Mouse (Mus musculus) spleen, postnatal 36 days (tissue): ENCODE measurements around the gene Cyth2.

Experiments
- DNase-seq, 2 experiments: peaks; one replicate each; pipeline ENCODE4 v3.0.0; 2022; ENCODE audit warnings: low spot score in 2 of 2, mixed read lengths in 1 of 2

The Cyth2 gene

GRCm38 (mm10) chr7:45814841-45815240 lies 460 bp upstream of the Cyth2 start:
- no peak for DNase-seq

DNA sequence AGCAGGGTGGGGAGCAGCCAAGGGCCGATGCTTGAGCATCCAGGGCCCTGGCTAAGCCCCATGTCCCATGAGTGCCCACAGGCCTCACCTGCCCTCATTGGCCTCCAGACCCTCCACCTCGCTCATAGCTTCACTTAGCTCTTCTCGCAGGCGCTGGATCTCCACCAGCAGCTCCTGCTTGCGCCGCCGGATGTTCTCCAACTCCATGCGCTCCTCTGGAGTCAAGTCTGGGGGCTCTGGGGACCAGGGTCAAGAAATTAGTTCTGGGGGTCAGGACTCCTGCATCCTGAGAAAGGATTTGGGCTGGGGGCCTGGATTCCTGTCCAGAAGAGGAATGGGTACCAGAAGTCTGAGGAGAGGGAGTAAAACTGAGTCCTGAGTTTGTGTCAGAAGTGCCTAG lies 1.5 kb downstream of the Cyth2 start:
- no peak for DNase-seq

DNA sequence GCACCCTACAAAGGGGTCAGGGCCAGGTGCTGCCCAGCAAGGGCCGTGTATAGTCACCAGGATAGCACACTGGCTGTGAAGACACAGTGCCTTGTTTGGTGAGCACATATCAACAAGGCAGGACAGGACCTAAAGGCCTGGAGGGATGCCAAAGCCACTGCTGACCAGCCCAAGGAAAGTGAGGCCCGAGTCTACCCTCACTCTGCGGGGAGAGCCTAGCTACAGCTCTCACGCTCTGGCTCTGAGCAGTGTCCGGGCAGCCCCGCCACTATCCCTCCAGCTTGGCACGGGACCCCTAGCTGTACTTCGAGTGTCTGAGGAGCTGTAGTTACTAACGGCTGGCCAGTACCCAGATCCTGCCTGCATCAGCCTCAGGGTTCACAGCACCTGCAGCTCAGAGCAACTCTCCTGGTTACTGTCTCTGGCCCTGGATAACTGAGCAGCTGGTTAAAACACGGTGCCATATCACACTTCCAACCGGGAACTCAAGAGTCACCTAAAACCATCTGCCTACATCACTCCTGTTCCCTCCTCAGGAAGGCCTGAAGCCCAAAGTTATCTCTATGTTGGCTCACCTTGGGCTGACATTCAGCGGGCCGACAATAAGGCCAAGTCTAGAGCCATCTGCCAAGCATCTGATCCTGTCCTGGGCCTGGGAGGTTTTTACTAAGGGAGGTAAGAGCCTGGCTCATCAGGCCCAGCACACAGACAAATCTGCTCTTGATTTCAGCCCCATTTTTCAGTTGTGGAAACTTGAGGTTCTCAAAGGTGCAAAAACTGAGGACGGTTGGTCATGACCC lies 4.9 kb downstream of the Cyth2 start:
- DNase-seq: no peak

GRCm38 (mm10) chr7:45808471-45808870 lies 5.9 kb downstream of the Cyth2 start:
- DNase-seq: no peak

DNA sequence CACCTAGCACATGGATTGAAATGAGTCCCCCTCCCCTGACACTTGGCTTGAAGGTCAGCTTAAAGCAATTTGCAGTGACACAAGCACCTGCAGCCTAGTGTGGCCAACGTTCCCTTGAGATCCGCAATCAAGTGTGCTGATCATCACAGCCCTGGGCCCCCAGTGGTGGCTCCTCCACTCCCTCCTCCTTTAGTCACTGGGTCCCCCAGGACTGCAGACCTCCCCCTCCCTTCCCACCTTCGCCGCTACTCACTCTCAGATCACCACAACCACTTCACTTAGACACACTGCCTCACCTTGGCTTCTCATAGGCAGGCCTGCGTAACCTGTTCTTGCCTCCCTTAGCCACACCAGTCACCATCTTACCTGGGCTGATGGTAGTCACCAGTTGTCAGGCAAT lies 8.4 kb downstream of the Cyth2 start:
- DNase-seq: no peak

- no peak for DNase-seq
Observed at GRCm38 (mm10) chr7:45802551-45802950, 11.8 kb downstream of the Cyth2 start.

DNA sequence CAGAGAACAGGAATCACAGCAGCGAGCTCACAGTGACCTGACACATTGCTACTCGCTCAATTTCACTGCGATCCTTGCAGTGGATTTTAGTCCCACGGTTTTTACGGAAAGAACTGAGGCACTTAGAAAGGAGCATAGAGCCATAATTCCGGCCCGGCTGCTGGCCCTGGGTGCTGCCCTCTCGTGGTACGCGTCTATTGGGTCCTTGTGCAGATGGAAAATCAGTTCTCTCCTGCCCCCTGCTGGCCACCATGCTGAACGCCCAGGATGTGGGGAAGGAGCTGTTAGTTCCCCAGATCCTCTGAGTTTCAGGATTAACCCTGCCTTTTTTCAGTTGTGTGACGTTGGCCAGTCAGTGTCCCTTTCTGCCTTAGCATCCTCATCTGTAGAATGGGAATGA lies 13.0 kb downstream of the Cyth2 start:
- peak; percentile 84 to 85 for DNase-seq

GRCm38 (mm10) chr7:45800546-45801204 lies 13.7 kb downstream of the Cyth2 start:
- DNase-seq: peak; percentile 46 to 57

DNA sequence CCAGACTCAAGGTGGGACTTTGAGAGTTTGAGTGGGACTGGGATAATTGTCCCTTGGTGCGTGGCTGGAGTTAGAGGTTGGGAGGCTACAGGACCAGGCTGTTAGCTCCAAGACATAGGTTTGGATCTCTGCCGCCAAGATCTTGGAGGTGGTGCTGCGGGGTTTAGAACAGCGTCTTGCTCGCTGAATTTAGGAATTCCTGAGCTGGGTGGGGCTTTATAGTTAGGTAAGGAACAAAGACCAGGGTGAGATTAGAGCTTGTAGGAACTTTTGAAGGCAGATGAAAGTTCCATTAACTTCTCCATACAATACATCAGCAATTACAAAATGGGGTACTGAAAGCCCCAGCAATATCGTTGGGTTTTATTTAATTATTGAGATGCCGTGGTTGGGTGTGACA lies 14.4 kb downstream of the Cyth2 start:
- no peak for DNase-seq

GRCm38 (mm10) chr7:45798931-45799330 lies 15.4 kb downstream of the Cyth2 start:
- peak in 1 of 2 experiments; percentile 27 for DNase-seq

GRCm38 (mm10) chr7:45798511-45798836 lies 15.9 kb downstream of the Cyth2 start:
- peak; percentile 32 to 33 for DNase-seq

DNA sequence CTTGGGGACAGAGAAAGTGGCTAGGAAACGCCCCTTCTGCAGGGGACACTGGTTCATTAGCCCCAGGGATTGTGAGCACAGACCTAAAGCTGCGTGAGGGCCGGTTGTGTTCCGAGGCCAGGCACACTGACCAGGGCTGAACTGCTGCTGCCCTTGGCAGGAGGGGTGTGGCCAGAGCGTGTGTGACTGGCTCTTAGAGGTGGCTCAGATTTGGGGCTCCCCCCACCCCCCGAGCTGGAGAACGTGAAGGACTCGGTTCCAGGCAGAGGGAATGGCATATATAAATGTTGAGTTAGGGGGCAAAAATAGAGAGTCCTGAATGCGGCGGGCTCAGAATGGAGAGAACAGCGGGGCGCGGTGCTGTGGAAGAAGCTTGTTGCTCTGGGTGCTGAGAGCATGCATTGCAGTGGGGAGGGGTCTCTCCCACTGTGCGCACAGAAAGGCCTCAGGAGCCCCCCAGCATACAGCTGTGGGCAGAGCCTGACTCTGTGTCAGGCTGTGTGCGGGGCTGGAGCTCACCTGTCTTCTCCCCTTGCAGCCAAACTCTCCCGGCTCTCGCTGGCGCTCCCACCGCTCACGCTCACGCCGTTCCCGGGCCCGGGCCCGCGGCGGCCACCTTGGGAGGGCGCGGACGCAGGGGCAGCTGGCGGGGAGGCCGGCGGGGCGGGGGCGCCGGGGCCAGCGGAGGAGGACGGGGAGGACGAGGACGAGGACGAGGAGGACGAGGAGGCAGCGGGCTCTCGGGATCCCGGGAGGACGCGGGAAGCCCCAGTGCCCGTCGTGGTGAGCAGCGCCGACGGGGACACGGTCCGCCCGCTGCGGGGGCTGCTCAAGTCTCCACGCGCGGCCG lies 16.5 kb downstream of the Cyth2 start:
- no peak for DNase-seq

- DNase-seq: peak in 1 of 2 experiments; percentile 38
Observed at GRCm38 (mm10) chr7:45796950-45797349, 17.4 kb downstream of the Cyth2 start.

DNA sequence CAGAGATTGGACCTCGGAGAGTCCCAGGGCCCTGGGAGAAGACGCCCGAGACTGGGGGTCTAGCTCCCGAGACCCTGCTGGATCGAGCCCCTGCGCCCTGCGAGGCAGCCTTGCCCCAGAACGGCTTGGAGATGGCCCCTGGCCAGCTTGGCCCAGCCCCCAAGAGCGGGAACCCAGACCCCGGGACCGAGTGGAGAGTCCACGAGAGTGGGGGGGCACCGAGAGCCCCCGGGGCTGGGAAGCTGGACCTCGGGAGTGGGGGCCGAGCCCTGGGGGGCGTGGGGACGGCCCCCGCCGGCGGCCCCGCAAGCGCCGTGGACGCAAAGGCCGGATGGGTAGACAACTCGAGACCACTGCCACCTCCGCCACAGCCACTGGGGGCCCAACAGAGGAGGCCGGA lies 19.4 kb downstream of the Cyth2 start:
- DNase-seq: no peak

- no peak for DNase-seq
Observed at GRCm38 (mm10) chr7:45793969-45794585, 20.3 kb downstream of the Cyth2 start.

GRCm38 (mm10) chr7:45793240-45793639 lies 21.1 kb downstream of the Cyth2 start:
- DNase-seq: no peak

- DNase-seq: no peak
Observed at GRCm38 (mm10) chr7:45791756-45792490, 22.5 kb downstream of the Cyth2 start.

DNA sequence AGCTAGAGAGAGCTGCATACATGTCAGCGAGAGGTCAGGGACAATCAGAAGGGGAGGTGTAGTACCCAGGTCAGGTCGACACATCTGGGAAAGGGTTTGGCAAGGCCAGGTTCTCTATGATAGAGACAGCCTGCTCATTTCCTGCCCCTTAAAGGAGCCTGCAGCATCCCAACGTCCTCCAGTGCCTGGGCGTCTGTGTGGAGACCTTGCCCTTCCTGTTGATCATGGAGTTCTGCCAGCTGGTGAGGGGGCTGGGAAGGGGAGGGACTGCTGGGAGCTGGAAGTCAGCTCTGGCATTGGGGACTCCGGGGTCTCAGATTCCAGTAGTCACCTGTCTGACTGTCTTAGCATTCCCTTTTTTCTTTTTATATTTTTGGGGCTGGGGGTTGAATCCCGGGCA lies 23.7 kb downstream of the Cyth2 start:
- no peak for DNase-seq

- no peak for DNase-seq
Observed at GRCm38 (mm10) chr7:45787642-45788041, 26.7 kb downstream of the Cyth2 start.

DNA sequence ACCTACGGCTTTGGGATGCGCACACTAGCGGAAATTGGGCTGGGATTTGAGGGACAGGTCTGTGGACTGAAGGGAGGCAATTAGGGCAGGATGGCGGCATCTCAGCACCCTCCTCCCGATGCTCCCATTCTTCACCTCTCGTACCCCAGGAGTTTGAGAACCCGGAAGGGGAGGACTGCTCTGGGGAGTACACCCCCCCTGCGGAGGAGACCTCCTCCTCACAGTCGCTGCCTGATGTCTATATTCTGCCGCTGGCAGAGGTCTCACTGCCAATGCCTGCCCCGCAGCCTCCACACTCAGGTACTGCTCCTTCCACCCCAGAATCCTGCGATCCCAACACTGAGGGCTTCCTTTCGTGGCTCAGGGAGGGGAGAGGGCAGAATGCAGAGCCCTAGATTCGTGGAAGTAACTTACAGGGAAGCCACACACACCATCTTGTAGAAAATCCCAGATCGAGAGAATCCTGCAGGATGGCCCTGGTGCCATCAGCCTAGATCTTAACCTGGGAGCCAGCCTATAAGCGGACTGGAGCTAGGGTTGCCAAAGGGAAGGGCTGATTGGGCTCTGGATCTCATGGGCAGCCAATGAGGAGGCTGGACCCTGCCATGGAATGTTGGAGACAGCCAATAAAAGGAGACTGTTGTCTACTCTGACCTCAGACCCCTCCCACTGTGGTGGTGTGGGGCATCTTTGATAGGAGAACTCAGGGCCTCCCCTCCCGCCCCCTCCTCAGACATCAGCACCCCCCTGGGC lies 27.5 kb downstream of the Cyth2 start:
- DNase-seq: no peak

DNA sequence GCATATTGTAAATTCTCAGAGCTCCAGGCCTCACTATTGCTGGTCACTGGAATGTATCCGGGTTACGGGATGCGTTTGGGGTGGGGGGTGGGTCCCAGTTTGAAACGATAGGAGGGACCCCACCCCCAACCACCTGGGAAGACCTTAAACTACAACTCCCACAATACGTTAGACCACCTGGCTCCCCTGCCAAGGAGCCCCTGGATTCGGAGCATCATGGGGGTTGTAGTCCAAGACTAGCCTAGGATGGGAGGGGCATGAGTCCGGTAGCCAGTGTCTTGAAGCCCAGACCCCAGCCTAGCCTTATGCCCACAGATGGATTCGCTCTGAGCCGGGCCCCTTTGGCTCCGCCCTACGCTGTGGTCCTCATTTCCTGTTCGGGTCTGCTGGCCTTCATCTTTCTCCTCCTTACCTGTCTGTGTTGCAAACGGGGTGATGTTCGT lies 28.2 kb downstream of the Cyth2 start:
- no peak for DNase-seq
